In genomic region chr7:132767999-132768370, GRCm38 (mm10) we compare ENCODE assay signal across 1 mouse cellular context.
TF ChIP-seq lines count a peak whose summit lies in the region.

No protein-coding gene starts in this region.

TF ChIP-seq in CH12.LX, 34 proteins besides CTCF, POLR2A, EP300 and RAD21 (continued from another document):
- no peak for TF ChIP-seq KAT2A (IDR thresholded peaks at IDR 0.05; ENCODE audit: insufficient replicate concordance, low read length)
- no peak for TF ChIP-seq TCF12 (IDR thresholded peaks at IDR 0.05; ENCODE audit: low read depth, low read length)
- no peak for TF ChIP-seq ZNF384 (IDR thresholded peaks at IDR 0.05; ENCODE audit: low read depth, low read length)
